Mouse (Mus musculus): ENCODE measurements around the gene Rcbtb2. TPM values are rescaled to one million over a fixed set of nuclear protein-coding genes. Genes with fewer than 3 reads are reported as not detected.

Rcbtb2 gene
- polyA plus RNA-seq, 1 experiment from 2014 or later = 32.2 TPM

- Histone ChIP-seq H3K4me2 (replicated peaks; ENCODE audit: low read depth) (no peak overlapping the region), H3K4me3 (ENCODE audit: low read depth, low read length) (no peak overlapping the region), H3K36me3 (ENCODE audit: control insufficient read depth, insufficient read depth) (no peaks in the 10 kb centered on the region), H3K4me1 (replicated peaks; ENCODE audit: control insufficient read depth, insufficient read depth, low read length) (peaks cover 22% of the 10 kb centered on the region; the same call in 1 of the 2 replicates), H3K27me3 (replicated peaks; ENCODE audit: control insufficient read depth, insufficient read depth, low read length) (no peaks in the 10 kb centered on the region), H3K9ac (ENCODE audit: low read depth, low read length) (no peak overlapping the region), H3K9me3 (ENCODE audit: control insufficient read depth) (no peaks in the 10 kb centered on the region), H3K27ac (ENCODE audit: low read depth, low read length) (peak overlapping the region; percentile 60; the same call in 1 of the 2 replicates)
- no peak for TF ChIP-seq CTCF (IDR thresholded peaks at IDR 0.05; ENCODE audit: low read depth)
- ATAC-seq = no peak
- WGBS = 50% methylated on average over 11 of the region's 11 CpGs
Measured at GRCm38 (mm10) chr14:73105407-73106185, 17.2 kb upstream of the Rcbtb2 start.

DNA sequence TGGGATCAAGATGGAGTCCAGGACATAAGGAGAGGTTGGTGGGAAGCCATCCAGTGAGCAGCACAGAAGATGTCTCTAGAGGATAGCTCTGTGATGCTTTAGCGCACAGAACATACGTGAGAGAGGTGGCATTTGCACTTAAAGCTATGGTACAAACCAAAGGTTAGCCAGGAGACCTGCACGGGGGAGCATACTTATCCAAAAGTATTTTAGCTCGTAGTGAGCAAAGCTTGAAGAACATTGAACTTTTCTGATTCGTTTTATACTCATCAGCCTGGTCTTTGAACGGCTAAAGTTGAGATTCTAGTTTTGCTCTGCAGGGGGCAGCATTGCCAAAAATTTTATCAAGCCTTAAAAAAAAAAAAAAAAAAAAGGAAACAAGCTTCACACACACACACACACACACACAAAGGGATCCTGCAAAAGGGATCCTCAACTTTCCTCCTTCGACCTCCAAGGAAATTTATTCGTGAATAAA, 16.6 kb upstream of the Rcbtb2 start:
- ATAC-seq = 0 out of 2 replicates have a peak, but pooled peaks have one; percentile 8
- Histone ChIP-seq H3K4me3 (ENCODE audit: low read depth, low read length) (0 out of 2 replicates have a peak overlapping the region, but pooled peaks have one; percentile 2), H3K27ac (ENCODE audit: low read depth, low read length) (peak overlapping the region; percentile 94), H3K4me2 (replicated peaks; ENCODE audit: low read depth) (peak overlapping the region; percentile 47), H3K9me3 (ENCODE audit: control insufficient read depth) (no peaks in the 10 kb centered on the region), H3K4me1 (replicated peaks; ENCODE audit: control insufficient read depth, insufficient read depth, low read length) (peaks cover 22% of the 10 kb centered on the region; the same call in 1 of the 2 replicates), H3K27me3 (replicated peaks; ENCODE audit: control insufficient read depth, insufficient read depth, low read length) (no peaks in the 10 kb centered on the region), H3K9ac (ENCODE audit: low read depth, low read length) (no peak overlapping the region), H3K36me3 (ENCODE audit: control insufficient read depth, insufficient read depth) (no peaks in the 10 kb centered on the region)
- 22% methylated on average over 8 of the region's 8 CpGs for WGBS
- TF ChIP-seq CTCF (IDR thresholded peaks at IDR 0.05; ENCODE audit: low read depth) = peak; percentile 66

DNA sequence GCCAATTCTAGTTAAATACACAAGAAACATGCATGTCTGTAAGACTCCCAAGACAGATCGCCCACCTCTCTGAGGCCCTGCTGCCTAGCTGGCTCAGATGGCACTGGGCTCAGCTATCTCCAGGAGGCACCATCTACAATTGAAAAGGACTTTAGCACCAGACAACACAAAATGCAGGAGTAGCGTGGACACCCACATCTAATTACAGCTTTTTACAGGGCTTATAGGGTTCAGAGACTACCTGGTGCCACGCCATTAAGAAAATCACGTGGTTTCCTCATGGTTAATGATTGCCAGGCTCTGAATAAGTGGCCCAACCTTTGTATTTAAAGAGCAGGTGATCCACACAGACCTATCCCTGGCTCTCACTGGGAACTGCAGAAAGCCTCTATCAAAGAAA, 15.9 kb upstream of the Rcbtb2 start:
- 24% methylated on average over 4 of the region's 4 CpGs for whole genome bisulfite sequencing
- 0 out of 2 replicates have a peak overlapping the region, but pooled peaks have one; percentile 2 for H3K4me3 ChIP-seq (ENCODE audit: low read depth, low read length)
- H3K27ac ChIP-seq (ENCODE audit: low read depth, low read length) = peak overlapping the region; percentile 94
- H3K4me1 ChIP-seq (replicated peaks; ENCODE audit: control insufficient read depth, insufficient read depth, low read length) = peaks cover 22% of the 10 kb centered on the region; the same call in 1 of the 2 replicates
- ATAC-seq = peak; percentile 97
- no peaks in the 10 kb centered on the region for H3K9me3 ChIP-seq (ENCODE audit: control insufficient read depth)
- no peaks in the 10 kb centered on the region for H3K36me3 ChIP-seq (ENCODE audit: control insufficient read depth, insufficient read depth)
- 0 out of 2 replicates have a peak overlapping the region, but pooled peaks have one; percentile 7 for H3K9ac ChIP-seq (ENCODE audit: low read depth, low read length)
- peak overlapping the region; percentile 48 for H3K4me2 ChIP-seq (replicated peaks; ENCODE audit: low read depth)
- no peaks in the 10 kb centered on the region for H3K27me3 ChIP-seq (replicated peaks; ENCODE audit: control insufficient read depth, insufficient read depth, low read length)
- TF ChIP-seq CTCF (IDR thresholded peaks at IDR 0.05; ENCODE audit: low read depth) = no peak

DNA sequence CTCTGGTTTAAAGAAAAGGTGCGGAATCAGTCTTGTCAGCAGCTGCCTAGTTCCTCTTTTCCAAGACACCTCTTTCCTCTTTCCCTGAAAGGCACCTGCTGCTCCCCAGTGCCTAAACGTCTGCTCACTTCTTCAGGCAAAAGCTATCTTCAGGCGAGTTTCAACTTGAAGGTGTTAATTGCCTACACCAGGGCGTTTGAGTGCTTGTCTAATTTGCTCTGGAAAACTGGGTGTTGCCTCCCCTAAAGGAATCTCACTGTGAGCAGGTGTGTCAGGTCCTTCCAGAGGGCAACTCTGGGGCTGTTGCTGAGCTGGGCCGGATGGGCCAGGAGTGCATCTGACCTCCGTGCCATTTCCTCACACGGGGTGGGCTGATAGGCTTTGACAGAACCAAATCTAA, 15.5 kb upstream of the Rcbtb2 start:
- Histone ChIP-seq H3K27ac (ENCODE audit: low read depth, low read length) (peak overlapping the region; percentile 94), H3K4me3 (ENCODE audit: low read depth, low read length) (no peak overlapping the region), H3K4me1 (replicated peaks; ENCODE audit: control insufficient read depth, insufficient read depth, low read length) (peaks cover 22% of the 10 kb centered on the region; the same call in 1 of the 2 replicates), H3K27me3 (replicated peaks; ENCODE audit: control insufficient read depth, insufficient read depth, low read length) (no peaks in the 10 kb centered on the region), H3K9ac (ENCODE audit: low read depth, low read length) (0 out of 2 replicates have a peak overlapping the region, but pooled peaks have one; percentile 7), H3K36me3 (ENCODE audit: control insufficient read depth, insufficient read depth) (no peaks in the 10 kb centered on the region), H3K4me2 (replicated peaks; ENCODE audit: low read depth) (peak overlapping the region; percentile 48), H3K9me3 (ENCODE audit: control insufficient read depth) (no peaks in the 10 kb centered on the region)
- TF ChIP-seq CTCF (IDR thresholded peaks at IDR 0.05; ENCODE audit: low read depth) = no peak
- 17% methylated on average over 7 of the region's 7 CpGs for WGBS
- ATAC-seq = peak; percentile 74

DNA sequence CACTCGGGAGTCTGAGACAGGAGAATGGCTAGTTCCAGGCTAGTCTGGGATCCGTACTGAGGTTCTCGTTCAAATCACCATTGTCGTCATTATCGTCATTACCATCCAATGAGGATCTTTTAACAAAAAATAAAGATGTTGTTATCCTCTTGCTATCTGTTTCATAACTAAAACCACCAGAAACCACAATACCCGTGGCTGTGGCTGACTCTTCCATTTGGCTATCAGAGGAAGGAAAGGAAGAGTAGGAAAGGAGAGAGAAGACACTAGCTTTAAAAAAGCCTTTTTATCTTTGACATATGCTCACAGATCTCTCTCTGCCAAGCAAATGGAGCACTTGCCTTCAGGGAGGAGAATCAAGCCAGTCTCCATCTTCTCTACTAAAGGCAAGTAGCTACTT, 14.9 kb upstream of the Rcbtb2 start:
- TF ChIP-seq CTCF (IDR thresholded peaks at IDR 0.05; ENCODE audit: low read depth) = no peak
- Histone ChIP-seq H3K36me3 (ENCODE audit: control insufficient read depth, insufficient read depth) (no peaks in the 10 kb centered on the region), H3K4me3 (ENCODE audit: low read depth, low read length) (no peak overlapping the region), H3K9me3 (ENCODE audit: control insufficient read depth) (no peaks in the 10 kb centered on the region), H3K27me3 (replicated peaks; ENCODE audit: control insufficient read depth, insufficient read depth, low read length) (no peaks in the 10 kb centered on the region), H3K4me2 (replicated peaks; ENCODE audit: low read depth) (peak overlapping the region; percentile 48; the same call in 1 of the 2 replicates), H3K9ac (ENCODE audit: low read depth, low read length) (no peak overlapping the region), H3K27ac (ENCODE audit: low read depth, low read length) (peak overlapping the region; percentile 94), H3K4me1 (replicated peaks; ENCODE audit: control insufficient read depth, insufficient read depth, low read length) (peaks cover 22% of the 10 kb centered on the region; the same call in 1 of the 2 replicates)
- no peak for ATAC-seq
- WGBS = 82% methylated on average over 6 of the region's 6 CpGs

DNA sequence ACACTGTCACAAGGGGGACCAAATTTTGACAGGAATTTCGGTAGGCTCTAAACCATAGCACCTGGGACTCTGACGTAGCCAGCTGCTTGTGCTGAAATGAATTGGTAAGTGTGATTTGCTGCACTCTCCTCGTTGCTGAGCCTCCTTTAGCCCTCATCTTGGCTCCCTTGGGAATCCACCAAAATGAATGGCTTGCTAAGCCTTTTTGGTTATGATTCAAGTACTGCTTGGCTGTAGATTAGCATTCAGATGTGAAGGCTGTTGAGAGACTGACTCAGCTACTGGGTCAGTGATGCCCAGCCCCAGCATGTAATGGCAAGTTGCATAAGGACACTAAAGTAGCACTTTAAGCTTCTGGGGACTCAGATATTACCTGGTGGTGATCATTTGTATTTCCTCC, 12.2 kb upstream of the Rcbtb2 start:
- no peak overlapping the region for H3K9ac ChIP-seq (ENCODE audit: low read depth, low read length)
- H3K4me1 ChIP-seq (replicated peaks; ENCODE audit: control insufficient read depth, insufficient read depth, low read length) = peaks cover 16% of the 10 kb centered on the region; the same call in 1 of the 2 replicates
- peak; percentile 9; the same call in 1 of the 2 replicates for ATAC-seq
- H3K27ac ChIP-seq (ENCODE audit: low read depth, low read length) = peak overlapping the region; percentile 63; the same call in 1 of the 2 replicates
- H3K36me3 ChIP-seq (ENCODE audit: control insufficient read depth, insufficient read depth) = no peaks in the 10 kb centered on the region
- H3K4me2 ChIP-seq (replicated peaks; ENCODE audit: low read depth) = no peak overlapping the region
- 76% methylated on average over 3 of the region's 3 CpGs for WGBS
- no peaks in the 10 kb centered on the region for H3K27me3 ChIP-seq (replicated peaks; ENCODE audit: control insufficient read depth, insufficient read depth, low read length)
- H3K4me3 ChIP-seq (ENCODE audit: low read depth, low read length) = no peak overlapping the region
- no peak for TF ChIP-seq CTCF (IDR thresholded peaks at IDR 0.05; ENCODE audit: low read depth)
- no peaks in the 10 kb centered on the region for H3K9me3 ChIP-seq (ENCODE audit: control insufficient read depth)
